ENCODE assay signal across 30 mouse cellular contexts in genomic region chr9:58453791-58454378, GRCm38 (mm10). TPM values are rescaled to one million over a fixed set of nuclear protein-coding genes. Genes with fewer than 3 reads are reported as not detected.
DNase-seq lines count a peak whose midpoint lies in the region; ATAC-seq and TF ChIP-seq lines count a peak whose summit lies in the region.
"Had no signal": no experiment of that assay in that cellular context is flagged by ENCODE, and none has a peak within 500 bp of the region (broad histone marks: within the 10 kb centered on the region; RNA-seq: fewer than 3 reads in every experiment).

No protein-coding gene starts in this region.

- ATAC-seq in forebrain, embryonic 13.5 days = no peak
- ATAC-seq: forebrain, postnatal 0 days; intestine, embryonic 16.5 days had no signal

- TF ChIP-seq CTCF in E14TG2a.4 (conservative IDR thresholded peaks at IDR 0.05; ENCODE audit: low read length) (no peak), MEL (IDR thresholded peaks at IDR 0.05 in 2 of 3, conservative IDR thresholded peaks at IDR 0.05 in 1 of 3; ENCODE audit: control insufficient read depth in 1 of 3, insufficient read depth in 1 of 3, low read depth in 2 of 3, low read length in 3 of 3, poor library complexity in 1 of 3, severe bottlenecking in 1 of 3) (no peak)

- no peak for TF ChIP-seq POLR2A in MEL (IDR thresholded peaks at IDR 0.05; ENCODE audit: control insufficient read depth in 1 of 2, insufficient read depth in 1 of 2, low read depth in 1 of 2, low read length in 2 of 2, poor library complexity in 1 of 2)

- peaks cover 60% of the 10 kb centered on the region for H3K4me1 ChIP-seq in E14TG2a.4 (replicated peaks; ENCODE audit: low read depth, low read length)
- H3K4me1 ChIP-seq in MEL (ENCODE audit: control insufficient read depth in 1 of 2, insufficient read depth in 2 of 2, low read length in 2 of 2) = peaks cover 0 to 9% of the 10 kb centered on the region in 2 experiments; a peak in 1 of 4 replicates
- peaks cover 61% of the 10 kb centered on the region for H3K4me1 ChIP-seq in forebrain, embryonic 13.5 days

- H3K4me2 ChIP-seq in forebrain, embryonic 13.5 days = no peak overlapping the region
- H3K4me2 ChIP-seq: embryonic facial prominence, embryonic 13.5 days; heart, embryonic 15.5 days; limb, embryonic 13.5 days; liver, embryonic 11.5 days; lung, embryonic 15.5 days; midbrain, embryonic 12.5 days; neural tube, embryonic 13.5 days had no signal

- DNase-seq in adrenal gland, postnatal 36 days = peak; percentile 21 to 27
- DNase-seq in adrenal gland, postnatal 25 days = no peak
- DNase-seq in MEL (ENCODE audit: low read depth, low spot score) = peak; percentile 70
- DNase-seq in brain, adult 2 months (ENCODE audit: low read depth, low spot score) = peak; percentile 50
- DNase-seq in spleen, postnatal 4 days (ENCODE audit: low spot score in 2 of 2) = no peak
- DNase-seq in gastrocnemius, postnatal 4 days (ENCODE audit: low spot score in 2 of 2) = no peak
- DNase-seq: cerebellum, adult 11-12 months; cerebellum, postnatal 10 days; forebrain, postnatal 0 days; heart, adult 11 months; kidney, adult 9 months; kidney, postnatal 14 days; layer of hippocampus, adult 9-11 months; right cerebral cortex, postnatal 4 days; thymus, postnatal 4 days had no signal

- H3K9me3 ChIP-seq in E14TG2a.4 (ENCODE audit: low read length) (peaks cover 8% of the 10 kb centered on the region), MEL (replicated peaks; ENCODE audit: insufficient read depth, low read length) (no peaks in the 10 kb centered on the region)
- no peaks in the 10 kb centered on the region for H3K9me3 ChIP-seq in forebrain, embryonic 13.5 days (replicated peaks)
- H3K9me3 ChIP-seq: embryonic facial prominence, embryonic 13.5 days; forebrain, embryonic 10.5 days; heart, embryonic 10.5 days; heart, embryonic 15.5 days; limb, embryonic 13.5 days; lung, embryonic 15.5 days; midbrain, embryonic 12.5 days; neural tube, embryonic 13.5 days had no signal

- TF ChIP-seq EP300 in MEL (IDR thresholded peaks at IDR 0.05; ENCODE audit: low read depth in 1 of 2, low read length in 2 of 2) = no peak; a peak in 1 of 4 replicates

- TF ChIP-seq RAD21 in MEL (IDR thresholded peaks at IDR 0.05; ENCODE audit: low read depth, low read length) = no peak

- H3K4me3 ChIP-seq in E14TG2a.4 (replicated peaks; ENCODE audit: low read length) (peak overlapping the region; percentile 88), MEL (ENCODE audit: control insufficient read depth in 1 of 2, insufficient read depth in 1 of 2, low read depth in 2 of 2, low read length in 2 of 2) (no peak overlapping the region)
- no peak overlapping the region for H3K4me3 ChIP-seq in forebrain, embryonic 13.5 days
- H3K4me3 ChIP-seq: embryonic facial prominence, embryonic 13.5 days; forebrain, embryonic 10.5 days; heart, embryonic 10.5 days; heart, embryonic 15.5 days; limb, embryonic 13.5 days; lung, embryonic 15.5 days; midbrain, embryonic 12.5 days; neural tube, embryonic 13.5 days had no signal

- H3K27me3 ChIP-seq in E14TG2a.4 (ENCODE audit: insufficient read depth, low read length) (no peaks in the 10 kb centered on the region), MEL (ENCODE audit: control insufficient read depth in 1 of 2, insufficient read depth in 2 of 2, low read length in 2 of 2) (no peaks in the 10 kb centered on the region; a peak in 1 of 4 replicates)
- H3K27me3 ChIP-seq in forebrain, embryonic 13.5 days = no peaks in the 10 kb centered on the region
- H3K27me3 ChIP-seq: embryonic facial prominence, embryonic 13.5 days; heart, embryonic 15.5 days; limb, embryonic 13.5 days; lung, embryonic 15.5 days; neural tube, embryonic 13.5 days had no signal

- H3K9ac ChIP-seq in MEL (ENCODE audit: control insufficient read depth, low read depth, low read length, poor library complexity, severe bottlenecking) = no peak overlapping the region
- H3K9ac ChIP-seq in forebrain, embryonic 13.5 days = no peak overlapping the region
- H3K9ac ChIP-seq: embryonic facial prominence, embryonic 13.5 days; forebrain, postnatal 0 days; heart, embryonic 15.5 days; limb, embryonic 13.5 days; lung, embryonic 15.5 days; midbrain, embryonic 12.5 days; neural tube, embryonic 13.5 days had no signal

- H3K27ac ChIP-seq in MEL (ENCODE audit: control insufficient read depth, low read depth, low read length) = 0 out of 2 replicates have a peak overlapping the region, but pooled peaks have one; percentile 13
- H3K27ac ChIP-seq in forebrain, embryonic 13.5 days = no peak overlapping the region
- H3K27ac ChIP-seq: embryonic facial prominence, embryonic 13.5 days; forebrain, embryonic 10.5 days; heart, embryonic 10.5 days; heart, embryonic 15.5 days; limb, embryonic 13.5 days; lung, embryonic 15.5 days; midbrain, embryonic 12.5 days; neural tube, embryonic 13.5 days had no signal

- WGBS in forebrain, embryonic 13.5 days = 83% methylated on average over 5 of the region's 5 CpGs

- peaks cover 28% of the 10 kb centered on the region for H3K36me3 ChIP-seq in E14TG2a.4 (ENCODE audit: insufficient read depth, low read length)
- H3K36me3 ChIP-seq in MEL (ENCODE audit: control insufficient read depth in 1 of 2, insufficient read depth in 2 of 2, low read length in 2 of 2) = no peaks in the 10 kb centered on the region
- H3K36me3 ChIP-seq in forebrain, embryonic 13.5 days (ENCODE audit: poor library complexity, severe bottlenecking) = no peaks in the 10 kb centered on the region
- H3K36me3 ChIP-seq: embryonic facial prominence, embryonic 13.5 days; forebrain, embryonic 10.5 days; heart, embryonic 10.5 days; heart, embryonic 15.5 days; limb, embryonic 13.5 days; lung, embryonic 15.5 days; midbrain, embryonic 12.5 days; neural tube, embryonic 13.5 days had no signal

- H3K79me2 ChIP-seq in MEL (ENCODE audit: control insufficient read depth, insufficient read depth, low read length, poor library complexity) = no peaks in the 10 kb centered on the region

TF ChIP-seq in MEL, 35 proteins besides CTCF, POLR2A, EP300 and RAD21:
- TF ChIP-seq GATA1 (IDR thresholded peaks at IDR 0.05; ENCODE audit: low read depth, low read length) (peak; percentile 56; the same call in 1 of the 2 replicates), MYC (IDR thresholded peaks at IDR 0.05; ENCODE audit: low read depth, low read length) (no peak), BHLHE40 (IDR thresholded peaks at IDR 0.05; ENCODE audit: borderline replicate concordance, low read depth, low read length) (no peak), TAL1 (IDR thresholded peaks at IDR 0.05; ENCODE audit: low read length) (peak; percentile 45), CHD2 (IDR thresholded peaks at IDR 0.05; ENCODE audit: low read length) (no peak), TBP (IDR thresholded peaks at IDR 0.05; ENCODE audit: low read depth, low read length) (no peak)

RNA-seq across cellular contexts. Expression of gene Insyn1, which starts 34.5 kb away (rescaled TPM):
- total RNA-seq in adrenal gland, postnatal 36 days (2021) = 10 to 100 TPM in 1 of 2 experiments, 1 to 10 TPM in 1; 8.3 to 10.6 TPM
- 8.0 and 10.2 TPM in 2 replicates for total RNA-seq in adrenal gland, postnatal 25 days (2021)
- total RNA-seq in MEL (2012; rRNA removed) = not detected in 2 replicates
- polyA plus RNA-seq in MEL (2012; ENCODE audit: insufficient read depth in 1 of 2, insufficient read length in 2 of 2, low read depth in 1 of 2, low replicate concordance in 2 of 2, missing spikeins in 1 of 2) = not detected
- polyA plus RNA-seq in forebrain, embryonic 13.5 days (2015; fragmentation: Nextera tagmentation; extraction: Ambion mirVana) = 2.8 and 3.5 TPM in 2 replicates
- total RNA-seq in gastrocnemius, postnatal 4 days (2021) = 10 to 100 TPM; 12.0 to 12.7 TPM
- total RNA-seq: common myeloid progenitor, adult 5-6 weeks; megakaryocyte progenitor cell, adult 5-6 weeks had no signal
- polyA plus RNA-seq: liver, embryonic 16.5 days had no signal

Comparison
In these comparisons a context has a peak if more than half of its experiments do, and no peak if none do; other contexts are left out.
1. DNase-seq: peak in adrenal gland, postnatal 36 days (2 of 2), MEL (single experiment) and brain, adult 2 months (single experiment); none in adrenal gland, postnatal 25 days (single experiment), spleen, postnatal 4 days (0 of 2) and gastrocnemius, postnatal 4 days (0 of 2).